Comparison of ENCODE assay signal across 26 mouse cellular contexts in the genomic region with DNA sequence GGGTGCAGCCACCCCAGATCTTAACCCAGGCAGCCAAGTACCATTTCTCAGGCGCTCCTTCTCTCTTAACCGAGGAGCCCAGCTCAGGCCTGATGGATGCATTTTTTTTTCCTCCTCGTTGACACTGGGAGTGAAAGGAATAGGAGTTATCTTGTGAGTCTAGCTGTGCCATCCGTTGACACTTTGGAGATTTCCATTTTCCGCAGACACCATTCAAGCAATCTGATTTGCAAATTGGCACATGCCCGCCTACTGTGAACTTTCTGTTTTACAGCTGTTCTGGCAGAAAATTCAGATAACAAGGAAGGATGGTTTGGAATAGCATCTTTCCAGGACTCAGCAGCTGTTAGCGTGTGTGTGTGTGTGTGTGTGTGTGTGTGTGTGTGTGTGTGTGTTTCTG.
"Had no signal": no experiment of that assay in that cellular context is flagged by ENCODE, and none has a peak within 500 bp of the region (broad histone marks: within the 10 kb centered on the region; RNA-seq: fewer than 3 reads in every experiment).

No protein-coding gene starts in this region.

- H3K4me3 ChIP-seq: gastrocnemius, adult 2 months; heart, adult 2 months; heart, embryonic 13.5 days; heart, embryonic 15.5 days; hindbrain, embryonic 13.5 days; hindbrain, embryonic 15.5 days; kidney, embryonic 15.5 days; limb, embryonic 13.5 days; limb, embryonic 15.5 days; liver, embryonic 12.5 days had no signal

- H3K9me3 ChIP-seq: heart, embryonic 13.5 days; heart, embryonic 15.5 days; hindbrain, embryonic 13.5 days; hindbrain, embryonic 15.5 days; kidney, embryonic 15.5 days; limb, embryonic 13.5 days; limb, embryonic 15.5 days; liver, embryonic 12.5 days had no signal

- ATAC-seq: hindbrain, postnatal 0 days; intestine, embryonic 16.5 days; liver, embryonic 12.5 days had no signal

- H3K4me2 ChIP-seq: heart, embryonic 11.5 days; heart, embryonic 13.5 days; heart, embryonic 15.5 days; hindbrain, embryonic 13.5 days; hindbrain, embryonic 15.5 days; kidney, embryonic 15.5 days; limb, embryonic 13.5 days; limb, embryonic 15.5 days; liver, embryonic 12.5 days had no signal

- H3K27ac ChIP-seq: gastrocnemius, adult 2 months; heart, adult 2 months; heart, embryonic 13.5 days; heart, embryonic 15.5 days; hindbrain, embryonic 13.5 days; hindbrain, embryonic 15.5 days; hindbrain, postnatal 0 days; kidney, embryonic 15.5 days; kidney, postnatal 0 days; limb, embryonic 13.5 days; limb, embryonic 15.5 days; liver, embryonic 12.5 days; liver, embryonic 14.5 days had no signal

- H3K36me3 ChIP-seq: hindbrain, embryonic 15.5 days had no signal

- H3K9ac ChIP-seq: heart, embryonic 13.5 days; heart, embryonic 15.5 days; hindbrain, embryonic 13.5 days; hindbrain, embryonic 15.5 days; kidney, embryonic 15.5 days; limb, embryonic 13.5 days; limb, embryonic 15.5 days; liver, embryonic 12.5 days; liver, embryonic 14.5 days had no signal

- H3K4me1 ChIP-seq: heart, embryonic 15.5 days; kidney, embryonic 15.5 days; limb, embryonic 13.5 days; limb, embryonic 15.5 days; liver, embryonic 12.5 days had no signal

- DNase-seq: gastrocnemius, adult 2 months; gastrocnemius, postnatal 10 days; gastrocnemius, postnatal 25 days; heart, adult 11 months; heart, adult 2 months; heart, postnatal 14 days; heart, postnatal 36 days; kidney, adult 11 months; kidney, adult 9 months; kidney, postnatal 14 days; layer of hippocampus, adult 9-11 months; layer of hippocampus, postnatal 36 days; left cerebral cortex, postnatal 4 days had no signal

- H3K27me3 ChIP-seq: heart, embryonic 13.5 days; heart, embryonic 15.5 days; hindbrain, embryonic 13.5 days; hindbrain, embryonic 15.5 days; kidney, embryonic 15.5 days; limb, embryonic 13.5 days; limb, embryonic 15.5 days; liver, embryonic 12.5 days had no signal
